Mouse (Mus musculus): Measurements from ENCODE around the gene Ngfr.

- TF ChIP-seq CTCF (IDR thresholded peaks at IDR 0.05; ENCODE audit: control insufficient read depth, insufficient read depth, insufficient read length), result no peak
- no peak for TF ChIP-seq CEBPB (IDR thresholded peaks at IDR 0.05; ENCODE audit: low read depth)
- no peak for TF ChIP-seq MYOD1 (IDR thresholded peaks at IDR 0.05; ENCODE audit: control insufficient read depth, insufficient read length, low read depth)
- TF ChIP-seq MAX (IDR thresholded peaks at IDR 0.05), result no peak
- no peak for TF ChIP-seq MYOG (IDR thresholded peaks at IDR 0.05; ENCODE audit: control insufficient read depth, extremely low read depth, insufficient read length)
These were observed 29.8 kb downstream of the Ngfr start for GRCm38 (mm10) chr11:95557719-95558118.

All from C2C12 (cell line).